ENCODE assay signal across 8 mouse cellular contexts in genomic region chr11:106192657-106193370, GRCm38 (mm10). TPM values are rescaled to one million over a fixed set of nuclear protein-coding genes. Genes with fewer than 3 reads are reported as not detected.
DNase-seq lines count a peak whose midpoint lies in the region; ATAC-seq and TF ChIP-seq lines count a peak whose summit lies in the region.

No protein-coding gene starts in this region.

- peaks cover 15% of the 10 kb centered on the region for H3K4me1 ChIP-seq in lung, embryonic 16.5 days (replicated peaks; ENCODE audit: control insufficient read depth, insufficient read depth, low read length)
- no peaks in the 10 kb centered on the region for H3K4me1 ChIP-seq in embryonic facial prominence, embryonic 11.5 days (ENCODE audit: control insufficient read depth, insufficient read depth, low read length)
- H3K4me1 ChIP-seq in intestine, embryonic 15.5 days (replicated peaks) = 0 out of 2 replicates have a peak, but pooled peaks cover 3% of the 10 kb centered on the region
- H3K4me1 ChIP-seq in liver, postnatal 0 days (ENCODE audit: insufficient read depth) = peaks cover 23% of the 10 kb centered on the region

- H3K27ac ChIP-seq in lung, embryonic 16.5 days (ENCODE audit: low read length) = peak overlapping the region; percentile 90
- H3K27ac ChIP-seq in embryonic facial prominence, embryonic 11.5 days (replicated peaks; ENCODE audit: low read depth, low read length) = peak overlapping the region; percentile 60
- H3K27ac ChIP-seq in intestine, embryonic 15.5 days = peak overlapping the region; percentile 81
- peak overlapping the region; percentile 76 for H3K27ac ChIP-seq in liver, postnatal 0 days (ENCODE audit: low read depth)

- no peaks in the 10 kb centered on the region for H3K9me3 ChIP-seq in lung, embryonic 16.5 days (ENCODE audit: control insufficient read depth, low read length)
- H3K9me3 ChIP-seq in embryonic facial prominence, embryonic 11.5 days (replicated peaks; ENCODE audit: control insufficient read depth, low read length) = no peaks in the 10 kb centered on the region
- H3K9me3 ChIP-seq in intestine, embryonic 15.5 days = no peaks in the 10 kb centered on the region
- H3K9me3 ChIP-seq in liver, postnatal 0 days (ENCODE audit: low read length) = no peaks in the 10 kb centered on the region

- peak overlapping the region; percentile 85 for H3K9ac ChIP-seq in lung, embryonic 16.5 days (ENCODE audit: low read length)
- peak overlapping the region; percentile 67 for H3K9ac ChIP-seq in embryonic facial prominence, embryonic 11.5 days (replicated peaks; ENCODE audit: low read length)
- peak overlapping the region; percentile 74 for H3K9ac ChIP-seq in intestine, embryonic 15.5 days
- H3K9ac ChIP-seq in liver, postnatal 0 days (replicated peaks) = peak overlapping the region; percentile 60

- 7% methylated on average over 19 of the region's 19 CpGs for WGBS in lung, embryonic 16.5 days
- 10% methylated on average over 19 of the region's 19 CpGs for WGBS in embryonic facial prominence, embryonic 11.5 days
- 9% methylated on average over 19 of the region's 19 CpGs for WGBS in intestine, embryonic 15.5 days
- 8% methylated on average over 19 of the region's 19 CpGs for WGBS in liver, postnatal 0 days (ENCODE audit: insufficient replicate concordance)

- peak overlapping the region; percentile 84 for H3K4me3 ChIP-seq in lung, embryonic 16.5 days (ENCODE audit: low read length)
- peak overlapping the region; percentile 59 for H3K4me3 ChIP-seq in embryonic facial prominence, embryonic 11.5 days (ENCODE audit: low read depth, low read length)
- H3K4me3 ChIP-seq in intestine, embryonic 15.5 days (replicated peaks) = peak overlapping the region; percentile 80
- peak overlapping the region; percentile 59 for H3K4me3 ChIP-seq in liver, postnatal 0 days (ENCODE audit: low read depth, low read length)

- TF ChIP-seq EP300 in liver, postnatal 0 days (IDR thresholded peaks at IDR 0.05; ENCODE audit: low read depth) = no peak

- DNase-seq in lung, postnatal 14 days = no peak
- DNase-seq in embryonic facial prominence, embryonic 11.5 days (ENCODE audit: low spot score) = no peak
- no peak for DNase-seq in liver, postnatal 0 days
- no peak for DNase-seq in adrenal gland, postnatal 14 days
- DNase-seq in spleen, adult 12 weeks (ENCODE audit: low spot score) = no peak
- no peak for DNase-seq in layer of hippocampus, postnatal 10 days (ENCODE audit: low spot score in 2 of 2)

- TF ChIP-seq CTCF in liver, postnatal 0 days (IDR thresholded peaks at IDR 0.05; ENCODE audit: low read depth) = peak; percentile 37

- peaks cover 6% of the 10 kb centered on the region for H3K36me3 ChIP-seq in lung, embryonic 16.5 days (ENCODE audit: control insufficient read depth, insufficient read depth, low read length)
- H3K36me3 ChIP-seq in embryonic facial prominence, embryonic 11.5 days (replicated peaks; ENCODE audit: control insufficient read depth, insufficient read depth, low read depth, low read length) = no peaks in the 10 kb centered on the region
- 0 out of 2 replicates have a peak, but pooled peaks cover 2% of the 10 kb centered on the region for H3K36me3 ChIP-seq in intestine, embryonic 15.5 days
- peaks cover 10% of the 10 kb centered on the region; the same call in 1 of the 2 replicates for H3K36me3 ChIP-seq in liver, postnatal 0 days (replicated peaks; ENCODE audit: insufficient read depth, low read length)

- peak overlapping the region; percentile 86 for H3K4me2 ChIP-seq in lung, embryonic 16.5 days (ENCODE audit: low read depth, low read length)
- H3K4me2 ChIP-seq in embryonic facial prominence, embryonic 11.5 days (ENCODE audit: low read depth, low read length) = peak overlapping the region; percentile 42
- peak overlapping the region; percentile 81 for H3K4me2 ChIP-seq in intestine, embryonic 15.5 days (replicated peaks)
- H3K4me2 ChIP-seq in liver, postnatal 0 days (ENCODE audit: low read depth, low read length) = peak overlapping the region; percentile 73

- no peak; the same call in 1 of the 2 replicates for ATAC-seq in lung, embryonic 16.5 days (ENCODE audit: low read depth)
- ATAC-seq in embryonic facial prominence, embryonic 11.5 days (replicated peaks; ENCODE audit: insufficient number of reproducible peaks, low FRiP score, low TSS enrichment, low read depth) = no peak; the same call in 1 of the 2 replicates
- no peak for ATAC-seq in intestine, embryonic 15.5 days
- peak; percentile 52 for ATAC-seq in liver, postnatal 0 days

- H3K27me3 ChIP-seq in lung, embryonic 16.5 days (ENCODE audit: control insufficient read depth, insufficient read depth, low read depth, low read length) = no peaks in the 10 kb centered on the region
- no peaks in the 10 kb centered on the region for H3K27me3 ChIP-seq in embryonic facial prominence, embryonic 11.5 days (ENCODE audit: control insufficient read depth, insufficient read depth, low read length)
- H3K27me3 ChIP-seq in intestine, embryonic 15.5 days (replicated peaks) = no peaks in the 10 kb centered on the region
- no peaks in the 10 kb centered on the region for H3K27me3 ChIP-seq in liver, postnatal 0 days (ENCODE audit: insufficient read depth, low read length)

RNA-seq across cellular contexts. Expression of gene Strada, which starts 9.2 kb away (rescaled TPM):
- 22.7 and 24.2 TPM in 2 replicates for polyA plus RNA-seq in lung, embryonic 16.5 days (2015; fragmentation: Nextera tagmentation; extraction: Ambion mirVana)
- polyA plus RNA-seq in embryonic facial prominence, embryonic 11.5 days (2014; fragmentation: Nextera tagmentation; extraction: Ambion mirVana) = 33.4 and 35.8 TPM in 2 replicates
- 14.0 and 14.9 TPM in 2 replicates for polyA plus RNA-seq in intestine, embryonic 15.5 days (2015; fragmentation: Nextera tagmentation; extraction: Ambion mirVana)
- 4.6 and 4.9 TPM in 2 replicates for polyA plus RNA-seq in liver, postnatal 0 days (2015; fragmentation: Nextera tagmentation; extraction: Ambion mirVana)
- total RNA-seq in adrenal gland, postnatal 14 days (2021) = 12.1 and 12.5 TPM in 2 replicates
- total RNA-seq in layer of hippocampus, postnatal 10 days (2021) = 10 to 100 TPM; 28.8 to 32.3 TPM

RNA-seq across cellular contexts. Expression of gene Ccdc47, which starts 23.3 kb away (rescaled TPM):
- 91.9 and 96.3 TPM in 2 replicates for polyA plus RNA-seq in lung, embryonic 16.5 days (2015; fragmentation: Nextera tagmentation; extraction: Ambion mirVana)
- polyA plus RNA-seq in embryonic facial prominence, embryonic 11.5 days (2014; fragmentation: Nextera tagmentation; extraction: Ambion mirVana) = 65.3 and 70.5 TPM in 2 replicates
- polyA plus RNA-seq in intestine, embryonic 15.5 days (2015; fragmentation: Nextera tagmentation; extraction: Ambion mirVana) = 88.6 and 91.5 TPM in 2 replicates
- polyA plus RNA-seq in liver, postnatal 0 days (2015; fragmentation: Nextera tagmentation; extraction: Ambion mirVana) = 33.4 and 34.6 TPM in 2 replicates
- 116 and 120 TPM in 2 replicates for total RNA-seq in adrenal gland, postnatal 14 days (2021)
- total RNA-seq in layer of hippocampus, postnatal 10 days (2021) = 100 to 1,000 TPM; 101 to 102 TPM

RNA-seq across cellular contexts. Expression of gene Ddx42, which starts 23.9 kb away (rescaled TPM):
- 70.2 and 72.9 TPM in 2 replicates for polyA plus RNA-seq in lung, embryonic 16.5 days (2015; fragmentation: Nextera tagmentation; extraction: Ambion mirVana)
- polyA plus RNA-seq in embryonic facial prominence, embryonic 11.5 days (2014; fragmentation: Nextera tagmentation; extraction: Ambion mirVana) = 95.4 and 102 TPM in 2 replicates
- 58.1 and 62.9 TPM in 2 replicates for polyA plus RNA-seq in intestine, embryonic 15.5 days (2015; fragmentation: Nextera tagmentation; extraction: Ambion mirVana)
- 15.9 and 17.8 TPM in 2 replicates for polyA plus RNA-seq in liver, postnatal 0 days (2015; fragmentation: Nextera tagmentation; extraction: Ambion mirVana)
- 51.5 and 59.9 TPM in 2 replicates for total RNA-seq in adrenal gland, postnatal 14 days (2021)
- 10 to 100 TPM; 70.6 to 80.4 TPM for total RNA-seq in layer of hippocampus, postnatal 10 days (2021)

RNA-seq across cellular contexts. Expression of gene Limd2, which starts 32.2 kb away (rescaled TPM):
- 218 and 247 TPM in 2 replicates for polyA plus RNA-seq in lung, embryonic 16.5 days (2015; fragmentation: Nextera tagmentation; extraction: Ambion mirVana)
- 431 and 442 TPM in 2 replicates for polyA plus RNA-seq in embryonic facial prominence, embryonic 11.5 days (2014; fragmentation: Nextera tagmentation; extraction: Ambion mirVana)
- 94.0 and 108 TPM in 2 replicates for polyA plus RNA-seq in intestine, embryonic 15.5 days (2015; fragmentation: Nextera tagmentation; extraction: Ambion mirVana)
- polyA plus RNA-seq in liver, postnatal 0 days (2015; fragmentation: Nextera tagmentation; extraction: Ambion mirVana) = 77.5 and 77.7 TPM in 2 replicates
- 21.1 and 59.4 TPM in 2 replicates for total RNA-seq in adrenal gland, postnatal 14 days (2021)
- 100 to 1,000 TPM; 100 to 112 TPM for total RNA-seq in layer of hippocampus, postnatal 10 days (2021)

RNA-seq across cellular contexts. Expression of gene Gm10840, which starts 32.2 kb away (rescaled TPM):
- polyA plus RNA-seq in lung, embryonic 16.5 days (2015; fragmentation: Nextera tagmentation; extraction: Ambion mirVana) = not detected in 2 replicates
- polyA plus RNA-seq in embryonic facial prominence, embryonic 11.5 days (2014; fragmentation: Nextera tagmentation; extraction: Ambion mirVana) = 0.92 TPM in 1 of 2 replicates, not detected in the other
- not detected in 2 replicates for polyA plus RNA-seq in intestine, embryonic 15.5 days (2015; fragmentation: Nextera tagmentation; extraction: Ambion mirVana)
- not detected in 2 replicates for polyA plus RNA-seq in liver, postnatal 0 days (2015; fragmentation: Nextera tagmentation; extraction: Ambion mirVana)
- total RNA-seq in adrenal gland, postnatal 14 days (2021) = not detected in 2 replicates
- not detected for total RNA-seq in layer of hippocampus, postnatal 10 days (2021)
